Mouse (Mus musculus): ENCODE results near the gene Otud3. TPM values are rescaled to one million over a fixed set of nuclear protein-coding genes. Genes with fewer than 3 reads are reported as not detected.
A peak's percentile ranks its signal among the peaks of the same experiment; 100 is the strongest.

Gene Otud3
- 2.3 and 2.5 TPM in 2 replicates for polyA plus RNA-seq (2016; fragmentation: Nextera tagmentation; extraction: Ambion mirVana)

DNA sequence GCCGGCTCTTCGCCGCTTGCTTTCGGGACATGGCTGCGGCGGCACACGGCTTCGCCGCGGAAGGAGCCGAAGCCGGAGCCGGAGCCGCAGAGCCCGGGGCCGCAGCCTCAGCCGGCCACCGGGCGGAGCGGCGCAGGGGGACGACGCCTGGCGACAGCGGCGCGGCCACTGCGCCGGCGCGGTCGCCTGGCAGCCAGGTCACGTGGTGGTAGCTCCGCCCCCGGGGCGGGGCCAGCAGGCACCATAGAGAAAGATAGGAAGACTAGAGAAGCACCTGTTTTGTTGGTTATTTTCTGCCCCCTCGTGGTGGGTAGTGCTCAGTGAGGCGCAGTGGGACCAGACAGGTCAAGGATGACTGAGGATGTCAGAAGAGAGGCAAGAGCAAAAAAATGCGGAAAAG lies at the start of gene Otud3:
Otud3 (minus strand) TSS at position 149 of the 400 bp plus-strand sequence.
- Histone ChIP-seq H3K27ac (peak within 1 kb of the TSS; percentile 61; the same call in 1 of the 2 replicates), H3K9ac (peak within 1 kb of the TSS; percentile 85), H3K4me3 (peak within 1 kb of the TSS; percentile 84), H3K27me3 (replicated peaks) (no peaks in the 10 kb centered on the region), H3K9me3 (replicated peaks) (no peaks in the 10 kb centered on the region), H3K4me1 (peaks cover 14% of the 10 kb centered on the region), H3K36me3 (0 out of 2 replicates have a peak, but pooled peaks cover 2% of the 10 kb centered on the region), H3K4me2 (peak within 1 kb of the TSS; percentile 98)
- ATAC-seq = peak; percentile 93
- under 1% methylated on average over 39 of the region's 39 CpGs for WGBS (ENCODE audit: insufficient replicate concordance)

DNA sequence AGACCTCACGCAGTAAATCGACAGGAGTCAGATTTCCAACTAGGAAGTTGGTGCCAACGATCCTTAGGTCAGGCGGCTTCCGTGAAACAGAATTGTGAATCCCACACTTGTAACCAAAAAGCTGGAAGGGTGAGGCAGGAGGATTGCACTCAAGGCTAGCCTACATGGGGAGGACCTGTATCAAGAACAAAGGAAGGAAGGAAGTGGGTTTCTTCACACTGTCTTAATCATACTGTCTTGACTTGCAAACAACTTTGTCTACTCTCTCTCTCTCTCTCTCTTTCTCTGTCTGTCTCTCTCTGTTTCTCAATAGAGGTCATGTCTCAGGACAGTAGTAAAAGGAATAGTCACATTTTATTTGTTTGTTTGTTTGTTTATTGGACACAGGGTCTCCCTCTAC lies 49.0 kb upstream of the Otud3 start:
- 55% methylated on average over 5 of the region's 5 CpGs for WGBS (ENCODE audit: insufficient replicate concordance)
- ATAC-seq = no peak
- no peaks in the 10 kb centered on the region for H3K4me1 ChIP-seq
- H3K36me3 ChIP-seq = no peaks in the 10 kb centered on the region
- no peak overlapping the region for H3K4me3 ChIP-seq
- peaks cover 19% of the 10 kb centered on the region for H3K27me3 ChIP-seq (replicated peaks)
- H3K4me2 ChIP-seq = no peak overlapping the region
- H3K9ac ChIP-seq = no peak overlapping the region
- H3K9me3 ChIP-seq (replicated peaks) = no peaks in the 10 kb centered on the region
- H3K27ac ChIP-seq = no peak overlapping the region

DNA sequence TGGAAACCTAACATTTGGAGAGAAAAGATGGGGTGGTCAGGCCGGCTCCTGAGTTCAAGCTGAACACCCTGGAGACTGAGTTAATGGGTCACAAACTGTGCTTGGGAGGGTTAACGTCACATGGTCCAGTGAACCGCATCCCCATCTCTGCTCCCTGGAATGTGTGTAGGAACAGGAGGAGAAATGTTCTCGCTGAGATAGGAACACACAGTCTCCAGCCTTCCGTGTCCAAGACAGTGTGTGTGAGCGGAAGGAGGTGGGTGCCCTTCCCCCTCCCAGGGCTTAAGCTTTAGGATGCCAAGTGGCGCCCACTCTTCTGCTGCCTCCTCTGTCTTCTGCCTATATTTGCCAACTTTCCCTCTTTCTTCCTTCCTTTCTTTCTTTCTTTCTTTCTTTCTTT lies 46.2 kb upstream of the Otud3 start:
- no peak overlapping the region for H3K27ac ChIP-seq
- no peaks in the 10 kb centered on the region for H3K4me1 ChIP-seq
- 68% methylated on average over 7 of the region's 7 CpGs for WGBS (ENCODE audit: insufficient replicate concordance)
- H3K27me3 ChIP-seq (replicated peaks) = peaks cover 11% of the 10 kb centered on the region; the same call in 1 of the 2 replicates
- no peak for ATAC-seq
- no peaks in the 10 kb centered on the region for H3K36me3 ChIP-seq
- H3K4me2 ChIP-seq = no peak overlapping the region
- no peak overlapping the region for H3K9ac ChIP-seq
- no peak overlapping the region for H3K4me3 ChIP-seq
- no peaks in the 10 kb centered on the region for H3K9me3 ChIP-seq (replicated peaks)

DNA sequence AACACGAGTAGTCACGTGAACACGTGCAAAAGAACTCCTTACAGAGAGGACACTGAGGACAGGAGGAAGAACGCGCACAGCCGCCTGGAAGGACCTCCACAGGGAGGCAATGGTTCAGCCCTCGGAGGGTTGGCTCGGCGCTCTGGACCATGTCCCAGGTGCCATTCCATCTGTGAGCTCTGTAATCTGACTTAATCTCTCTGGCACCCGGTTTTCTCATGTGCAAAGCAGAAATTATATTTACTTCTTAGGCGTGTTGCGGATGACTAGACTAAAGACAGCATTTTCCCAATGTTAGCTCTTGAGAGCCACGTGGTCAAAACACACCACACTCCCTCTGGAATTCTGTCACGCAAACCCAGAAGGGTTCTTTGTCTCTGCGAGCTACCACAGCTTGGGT lies 45.4 kb upstream of the Otud3 start:
- ATAC-seq = no peak
- WGBS (ENCODE audit: insufficient replicate concordance) = 69% methylated on average over 15 of the region's 15 CpGs
- Histone ChIP-seq H3K9me3 (replicated peaks) (no peaks in the 10 kb centered on the region), H3K27me3 (replicated peaks) (peaks cover 11% of the 10 kb centered on the region; the same call in 1 of the 2 replicates), H3K4me2 (no peak overlapping the region), H3K9ac (no peak overlapping the region), H3K4me3 (no peak overlapping the region), H3K4me1 (no peaks in the 10 kb centered on the region), H3K36me3 (no peaks in the 10 kb centered on the region), H3K27ac (no peak overlapping the region)

DNA sequence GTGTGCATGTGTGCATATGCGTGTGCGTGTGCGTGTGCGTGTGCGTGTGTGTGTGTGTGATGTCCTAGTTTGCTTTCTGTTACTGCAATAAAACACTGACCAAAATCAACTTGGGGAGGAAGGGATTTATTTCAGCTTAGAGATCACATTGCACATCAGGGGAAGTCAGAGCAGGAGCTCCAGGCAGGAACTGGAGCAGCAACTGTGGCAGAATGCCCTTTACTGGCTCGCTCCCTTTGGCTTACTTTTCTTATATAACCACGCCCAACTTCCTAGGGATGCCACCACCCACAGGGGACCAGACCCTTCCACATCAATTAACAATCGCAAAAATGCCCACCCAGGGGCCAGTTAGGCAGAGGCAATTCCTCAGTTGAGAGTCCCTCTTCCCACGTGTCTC lies 44.9 kb upstream of the Otud3 start:
- Histone ChIP-seq H3K36me3 (no peaks in the 10 kb centered on the region), H3K4me1 (no peaks in the 10 kb centered on the region), H3K4me2 (no peak overlapping the region), H3K9ac (no peak overlapping the region), H3K27me3 (replicated peaks) (peaks cover 11% of the 10 kb centered on the region; the same call in 1 of the 2 replicates), H3K4me3 (no peak overlapping the region), H3K27ac (no peak overlapping the region), H3K9me3 (replicated peaks) (no peaks in the 10 kb centered on the region)
- WGBS (ENCODE audit: insufficient replicate concordance) = 65% methylated on average over 9 of the region's 9 CpGs
- no peak for ATAC-seq

DNA sequence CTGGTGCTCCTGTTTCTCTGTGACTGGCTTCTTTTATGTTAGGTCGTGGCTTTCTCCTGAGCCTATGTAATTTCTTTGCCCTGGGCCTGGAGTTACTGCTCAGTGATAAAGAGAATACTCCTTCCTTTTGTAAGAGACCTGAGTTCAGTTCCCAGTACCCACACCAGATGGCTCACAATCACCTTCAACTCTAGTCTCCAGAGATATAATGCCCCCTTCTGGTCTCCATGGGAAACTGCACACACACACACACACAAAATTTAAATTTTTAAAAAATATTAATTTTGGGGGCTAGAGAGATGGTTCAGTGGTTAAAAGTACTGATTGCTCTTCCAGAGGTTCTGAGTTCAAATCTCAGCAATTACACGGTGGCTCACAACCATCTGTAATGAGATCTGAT lies 34.5 kb upstream of the Otud3 start:
- ATAC-seq = no peak
- no peak overlapping the region for H3K27ac ChIP-seq
- WGBS (ENCODE audit: insufficient replicate concordance) = 70% methylated on average over 2 of the region's 2 CpGs

DNA sequence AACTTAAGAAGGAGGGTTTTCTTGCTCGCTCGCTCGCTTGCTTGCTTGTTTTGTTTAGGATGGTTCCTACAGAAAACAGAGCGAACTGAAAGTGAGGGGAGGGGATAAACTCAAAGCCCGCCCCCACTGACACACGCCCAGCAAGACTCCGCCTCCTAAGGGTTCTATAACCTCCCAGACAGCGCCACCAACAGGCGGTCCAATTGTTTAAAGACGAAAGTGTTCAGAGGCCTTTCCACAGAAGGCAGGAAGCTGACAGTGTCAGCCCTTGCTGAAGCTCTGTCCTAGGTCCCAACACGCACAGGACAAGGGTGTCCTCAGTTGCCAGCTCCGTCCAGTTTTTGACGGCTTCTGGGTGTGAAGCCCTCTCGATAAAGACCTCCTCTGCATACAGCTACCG lies 30.0 kb upstream of the Otud3 start:
- H3K9ac ChIP-seq = no peak overlapping the region
- ATAC-seq = peak; percentile 69; the same call in 1 of the 2 replicates
- 17% methylated on average over 15 of the region's 15 CpGs for WGBS (ENCODE audit: insufficient replicate concordance)

More for the DNA sequence above, 34.5 kb upstream of the Otud3 start:
- H3K36me3 ChIP-seq = no peaks in the 10 kb centered on the region
- H3K4me1 ChIP-seq = peaks cover 8% of the 10 kb centered on the region
- H3K27me3 ChIP-seq (replicated peaks) = 0 out of 2 replicates have a peak, but pooled peaks cover 6% of the 10 kb centered on the region
- no peak overlapping the region for H3K9ac ChIP-seq
- no peak overlapping the region for H3K4me2 ChIP-seq
- no peak overlapping the region for H3K4me3 ChIP-seq
- no peaks in the 10 kb centered on the region for H3K9me3 ChIP-seq (replicated peaks)

DNA sequence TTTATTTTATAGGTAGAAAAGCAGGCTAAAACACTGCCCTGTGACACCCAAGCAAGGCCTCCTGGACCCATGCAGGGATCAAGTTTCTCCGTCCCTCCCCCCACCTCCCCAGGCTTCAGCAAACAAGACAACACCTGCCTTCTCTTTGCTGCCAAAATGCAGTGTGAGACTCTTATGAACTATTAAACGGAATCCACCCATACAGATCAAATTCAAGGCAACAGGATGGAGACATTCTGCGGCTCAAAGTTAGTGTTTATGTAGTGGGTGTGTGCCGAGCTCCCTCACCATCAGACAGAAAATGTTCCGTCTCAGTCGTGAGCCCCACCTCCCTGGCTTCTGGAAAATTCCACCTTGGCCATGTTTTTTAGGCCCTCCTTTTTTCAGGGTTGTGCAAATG lies 28.2 kb upstream of the Otud3 start:
- no peak for ATAC-seq
- Histone ChIP-seq H3K4me1 (peaks cover 9% of the 10 kb centered on the region), H3K27ac (no peak overlapping the region), H3K4me2 (no peak overlapping the region), H3K27me3 (replicated peaks) (peaks cover 12% of the 10 kb centered on the region), H3K4me3 (no peak overlapping the region), H3K9ac (no peak overlapping the region), H3K36me3 (no peaks in the 10 kb centered on the region), H3K9me3 (replicated peaks) (no peaks in the 10 kb centered on the region)
- 53% methylated on average over 6 of the region's 6 CpGs for WGBS (ENCODE audit: insufficient replicate concordance)

More for the DNA sequence above, 30.0 kb upstream of the Otud3 start:
- no peak overlapping the region for H3K27ac ChIP-seq
- peaks cover 9% of the 10 kb centered on the region for H3K4me1 ChIP-seq
- H3K4me3 ChIP-seq = peak overlapping the region; percentile 47
- no peaks in the 10 kb centered on the region for H3K9me3 ChIP-seq (replicated peaks)
- peak overlapping the region; percentile 50 for H3K4me2 ChIP-seq
- peaks cover 12% of the 10 kb centered on the region for H3K27me3 ChIP-seq (replicated peaks)
- no peaks in the 10 kb centered on the region for H3K36me3 ChIP-seq

DNA sequence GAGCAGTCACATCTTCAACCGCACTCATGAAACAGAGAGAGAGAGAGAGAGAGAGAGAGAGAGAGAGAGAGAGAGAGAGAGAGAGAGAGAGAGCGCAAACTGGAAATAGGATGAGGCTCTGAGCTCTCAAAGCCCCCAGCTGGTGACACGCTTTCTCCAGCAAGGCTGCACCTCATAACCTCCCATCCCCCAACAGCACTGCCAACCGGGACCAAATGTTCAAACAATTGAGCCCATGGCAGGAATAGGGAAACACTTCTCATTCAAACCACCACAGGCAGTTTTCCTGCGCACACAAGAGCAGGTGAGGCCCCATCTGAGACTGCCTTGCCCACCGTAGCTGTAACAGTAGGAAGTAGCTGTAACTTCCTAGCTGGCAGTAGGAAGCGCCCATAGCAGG lies 27.7 kb upstream of the Otud3 start:
- Histone ChIP-seq H3K4me2 (no peak overlapping the region), H3K9ac (no peak overlapping the region), H3K27ac (no peak overlapping the region), H3K36me3 (no peaks in the 10 kb centered on the region), H3K9me3 (replicated peaks) (no peaks in the 10 kb centered on the region), H3K4me1 (peaks cover 9% of the 10 kb centered on the region), H3K4me3 (no peak overlapping the region), H3K27me3 (replicated peaks) (peaks cover 8% of the 10 kb centered on the region)
- WGBS (ENCODE audit: insufficient replicate concordance) = 35% methylated on average over 7 of the region's 7 CpGs
- ATAC-seq = no peak

DNA sequence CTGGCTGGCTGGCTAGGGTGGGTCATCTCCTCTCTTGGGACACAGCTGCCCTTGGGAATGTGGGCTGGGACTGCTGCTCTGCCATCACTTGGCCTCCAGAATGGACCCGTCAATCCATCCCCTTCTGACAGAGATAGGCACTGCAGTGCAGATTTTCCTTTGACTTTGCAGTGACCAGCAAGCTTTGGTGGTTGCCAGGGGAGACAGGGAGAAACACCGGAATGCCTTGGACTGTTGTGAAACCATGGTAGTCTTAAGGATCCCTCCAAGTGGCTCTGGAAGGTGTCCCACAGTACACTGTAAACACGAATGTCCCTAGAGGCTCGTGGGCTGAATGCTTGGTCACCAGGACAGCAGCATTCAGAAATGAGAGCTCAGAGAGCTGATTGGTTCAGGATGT lies 25.7 kb upstream of the Otud3 start:
- Histone ChIP-seq H3K4me3 (no peak overlapping the region), H3K4me2 (no peak overlapping the region), H3K4me1 (peaks cover 9% of the 10 kb centered on the region), H3K9me3 (replicated peaks) (no peaks in the 10 kb centered on the region), H3K9ac (no peak overlapping the region), H3K27me3 (replicated peaks) (peaks cover 6% of the 10 kb centered on the region), H3K27ac (no peak overlapping the region), H3K36me3 (no peaks in the 10 kb centered on the region)
- no peak for ATAC-seq
- WGBS (ENCODE audit: insufficient replicate concordance) = 58% methylated on average over 4 of the region's 4 CpGs

DNA sequence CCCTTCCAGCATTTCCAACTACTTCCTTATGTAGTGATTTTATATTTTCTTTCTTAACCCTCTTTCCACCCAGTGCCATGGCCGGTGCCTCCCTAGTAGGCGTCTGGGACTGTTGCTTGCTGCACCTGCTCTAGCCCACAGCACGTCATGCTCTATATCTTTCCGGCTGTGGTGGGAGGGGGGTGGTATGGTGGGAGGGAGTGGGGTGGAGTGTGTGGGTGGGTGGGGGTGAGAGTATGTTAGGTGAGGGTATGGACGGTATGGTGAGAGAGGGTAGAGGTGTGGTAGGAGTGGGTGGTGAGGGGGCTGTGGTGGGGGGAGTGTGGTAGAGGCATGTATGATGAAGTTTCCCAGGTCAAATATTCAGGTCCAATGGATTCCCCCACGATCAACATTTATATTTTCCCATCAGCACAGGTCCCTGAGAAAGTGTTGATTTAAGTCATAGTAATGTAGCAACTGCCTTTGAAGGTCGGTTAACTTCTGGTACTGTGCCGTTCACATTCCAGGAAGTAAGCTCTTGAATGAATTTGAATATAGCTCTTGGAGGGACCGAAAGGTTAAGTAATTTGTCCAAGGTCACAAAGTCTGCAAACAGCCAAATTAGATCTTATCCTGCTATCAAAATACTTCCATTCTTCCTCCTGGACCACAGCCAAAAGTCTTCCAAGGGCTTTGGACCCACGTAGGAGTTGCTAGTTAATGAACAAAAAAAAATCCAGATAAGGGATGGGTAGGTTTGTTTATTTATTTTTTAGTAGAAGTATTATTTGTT lies 24.9 kb upstream of the Otud3 start:
- H3K4me2 ChIP-seq = no peak overlapping the region
- H3K4me3 ChIP-seq = no peak overlapping the region
- no peaks in the 10 kb centered on the region for H3K9me3 ChIP-seq (replicated peaks)
- ATAC-seq = no peak
- H3K36me3 ChIP-seq = no peaks in the 10 kb centered on the region
- 65% methylated on average over 10 of the region's 10 CpGs for WGBS (ENCODE audit: insufficient replicate concordance)
- no peak overlapping the region for H3K9ac ChIP-seq
- H3K27ac ChIP-seq = no peak overlapping the region
- H3K4me1 ChIP-seq = peaks cover 5% of the 10 kb centered on the region
- peaks cover 6% of the 10 kb centered on the region for H3K27me3 ChIP-seq (replicated peaks)

DNA sequence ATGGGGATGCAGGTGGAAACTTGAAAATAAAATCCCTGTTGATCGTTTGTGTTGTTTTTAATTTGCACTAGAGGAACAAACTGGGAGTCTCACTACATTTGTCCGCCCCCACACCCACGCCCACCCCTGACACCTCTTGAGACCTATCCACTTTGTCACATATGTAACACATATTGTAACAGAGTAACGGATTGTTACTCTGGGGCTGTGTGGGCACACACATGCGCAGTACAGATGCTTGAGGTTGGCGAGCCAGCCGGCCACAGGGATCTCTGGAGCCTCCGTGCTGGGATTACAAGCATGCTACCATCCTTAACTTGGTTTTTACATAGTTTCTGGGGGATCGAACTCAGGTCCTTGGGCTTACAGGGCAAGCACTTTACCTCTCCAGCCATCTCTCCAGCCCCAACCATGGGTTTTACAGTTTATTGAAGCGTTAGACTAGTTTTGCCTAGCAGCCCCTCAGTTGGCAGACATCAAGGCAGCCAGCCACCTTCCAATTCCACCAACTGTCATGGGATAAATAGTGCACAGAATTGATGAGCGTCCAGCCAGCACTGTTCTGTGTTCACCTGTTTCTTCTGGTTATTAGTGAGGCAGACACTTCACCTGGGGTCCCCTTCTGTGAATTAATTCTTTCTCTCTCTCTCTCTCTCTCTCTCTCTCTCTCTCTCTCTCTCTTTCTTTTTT lies 20.9 kb upstream of the Otud3 start:
- no peaks in the 10 kb centered on the region for H3K9me3 ChIP-seq (replicated peaks)
- 69% methylated on average over 11 of the region's 11 CpGs for WGBS (ENCODE audit: insufficient replicate concordance)
- no peak overlapping the region for H3K4me3 ChIP-seq
- 0 out of 2 replicates have a peak, but pooled peaks cover 3% of the 10 kb centered on the region for H3K27me3 ChIP-seq (replicated peaks)
- ATAC-seq = no peak
- H3K36me3 ChIP-seq = no peaks in the 10 kb centered on the region
- H3K27ac ChIP-seq = no peak overlapping the region
- H3K9ac ChIP-seq = no peak overlapping the region
- H3K4me1 ChIP-seq = no peaks in the 10 kb centered on the region
- H3K4me2 ChIP-seq = no peak overlapping the region
